Mouse (Mus musculus): ENCODE data around the gene Mrpl21.

GRCm38 (mm10) chr19:3281886-3282285 is 815 bp upstream of the Mrpl21 start:
- TF ChIP-seq POU5F1 (IDR thresholded peaks at IDR 0.05; ENCODE audit: borderline replicate concordance, low read length) = no peak
- no peak for TF ChIP-seq CTCF (conservative IDR thresholded peaks at IDR 0.05; ENCODE audit: low read length)
- TF ChIP-seq NANOG (IDR thresholded peaks at IDR 0.05; ENCODE audit: borderline replicate concordance, low read length) = no peak

All from E14TG2a.4 (cell line).